Mouse (Mus musculus): ENCODE measurements around the gene Mfap5.

GRCm38 (mm10) chr6:122517668-122518067, 12.0 kb downstream of the Mfap5 start:
- no peak for TF ChIP-seq RAD21 (IDR thresholded peaks at IDR 0.05; ENCODE audit: low read depth, low read length)
- no peak for TF ChIP-seq USF1 (IDR thresholded peaks at IDR 0.05; ENCODE audit: low read depth, low read length)
- TF ChIP-seq ZMIZ1 (IDR thresholded peaks at IDR 0.05; ENCODE audit: low read depth, low read length) = no peak
- no peak for TF ChIP-seq NELFE (IDR thresholded peaks at IDR 0.05; ENCODE audit: low read depth, low read length)
- TF ChIP-seq CTCF (IDR thresholded peaks at IDR 0.05 in 2 of 3, conservative IDR thresholded peaks at IDR 0.05 in 1 of 3; ENCODE audit: control insufficient read depth in 1 of 3, insufficient read depth in 1 of 3, low read depth in 2 of 3, low read length in 3 of 3, poor library complexity in 1 of 3, severe bottlenecking in 1 of 3) = no peak
- no peak for TF ChIP-seq SMC3 (IDR thresholded peaks at IDR 0.05; ENCODE audit: low read depth, low read length)
- no peak for TF ChIP-seq EP300 (IDR thresholded peaks at IDR 0.05; ENCODE audit: low read depth in 1 of 2, low read length in 2 of 2)
- no peak for TF ChIP-seq ELF1 (IDR thresholded peaks at IDR 0.05; ENCODE audit: low read depth, low read length)
- no peak for TF ChIP-seq TAL1 (IDR thresholded peaks at IDR 0.05; ENCODE audit: low read length)
